Mouse (Mus musculus) liver, embryonic 12.5 days (tissue): ENCODE measurements around the gene 2210011C24Rik. TPM values are rescaled to one million over a fixed set of nuclear protein-coding genes. Genes with fewer than 3 reads are reported as not detected.
A peak's percentile ranks its signal among the peaks of the same experiment; 100 is the strongest.

Experiments
- ATAC-seq: fragments of 200-750 bp; cut with Nextera tagmentation; 2 replicates; pipeline ENCODE4 v1.8.0; 2017; ENCODE audit warnings: moderate number of reproducible peaks, mild to moderate bottlenecking, moderate library complexity
- H3K27ac ChIP-seq: fragments of 300-500 bp; sonication (generic); 2 replicates; pipeline ENCODE4 v1.5.1; 2016; ENCODE audit warnings: mild to moderate bottlenecking
- H3K27me3 ChIP-seq: fragments of 300-500 bp; sonication (generic); replicated peaks from 2 replicates; pipeline ENCODE4 v1.6.1; 2016; ENCODE audit warnings: mild to moderate bottlenecking, moderate library complexity
- H3K36me3 ChIP-seq: fragments of 300-500 bp; sonication (generic); 2 replicates; pipeline ENCODE4 v1.6.1; 2016; ENCODE audit warnings: mild to moderate bottlenecking, moderate library complexity
- H3K4me1 ChIP-seq: fragments of 300-500 bp; sonication (generic); 2 replicates; pipeline ENCODE4 v1.6.1; 2016
- H3K4me2 ChIP-seq: fragments of 300-500 bp; sonication (generic); 2 replicates; pipeline ENCODE4 v1.6.1; 2016; ENCODE audit warnings: mild to moderate bottlenecking, moderate library complexity
- H3K4me3 ChIP-seq: fragments of 300-500 bp; sonication (generic); 2 replicates; pipeline ENCODE4 v1.5.1; 2016; ENCODE audit warnings: mild to moderate bottlenecking, moderate library complexity
- H3K9ac ChIP-seq: fragments of 300-500 bp; sonication (generic); 2 replicates; pipeline ENCODE4 v1.6.1; 2016; ENCODE audit warnings: mild to moderate bottlenecking, moderate library complexity
- H3K9me3 ChIP-seq: fragments of 300-500 bp; sonication (generic); replicated peaks from 2 replicates; pipeline ENCODE4 v1.6.1; 2016; ENCODE audit warnings: mild to moderate bottlenecking, moderate library complexity
- WGBS: fragments of 180-500 bp; shearing (Covaris S2); methylation state at CpG from one replicate; pipeline ENCODE4 v1.1.7; 2016; ENCODE audit not compliant: insufficient replicate concordance; 5-methylcytosine and 5-hydroxymethylcytosine counted together
- polyA plus RNA-seq: library from polyadenylated mRNA; unstranded; fragments of >200 nt; fragmentation: Nextera tagmentation; extraction: Ambion mirVana; gene quantifications from 2 replicates; pipeline ENCODE4 v1.2.1, GENCODE M21; 2016

The 2210011C24Rik gene
- polyA plus RNA-seq = not detected in 2 replicates

DNA sequence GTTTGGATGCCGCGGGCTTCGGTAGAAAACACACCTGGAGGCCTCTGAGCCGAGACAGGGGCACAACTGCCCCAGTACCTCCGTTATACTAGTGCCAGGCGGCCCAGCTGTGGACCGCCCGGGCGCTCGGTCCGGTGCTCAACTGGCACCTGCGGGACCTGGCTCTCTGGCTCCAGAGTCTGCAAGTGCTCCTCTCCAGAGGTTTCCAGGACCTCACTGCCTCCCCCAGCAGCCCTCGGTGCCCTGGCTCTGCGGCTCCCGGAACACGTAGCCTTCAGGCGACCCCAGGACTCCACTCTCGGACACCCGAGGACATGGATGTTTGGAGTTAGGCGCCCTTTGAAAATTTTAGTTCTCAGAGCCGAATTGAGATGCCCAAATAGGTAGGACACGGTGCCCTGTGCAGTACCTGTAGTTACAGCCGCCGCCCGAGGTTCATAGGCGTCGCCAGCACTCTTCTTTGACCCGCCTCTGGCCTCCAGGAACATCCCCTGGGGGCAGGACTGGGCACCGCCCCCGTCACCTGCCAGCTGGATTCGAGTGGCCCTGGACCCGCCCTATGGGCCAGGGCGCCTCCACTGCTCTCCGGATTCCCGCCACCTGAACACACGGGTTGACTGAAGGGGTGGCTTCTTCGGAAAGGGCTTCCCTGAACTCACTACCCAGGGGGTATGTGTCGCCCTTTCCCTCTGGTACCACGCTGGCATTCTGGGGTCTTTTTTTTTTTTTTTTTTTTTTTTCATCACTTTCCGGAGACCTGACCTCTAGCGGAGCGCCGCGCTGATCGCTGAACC, at the start of gene 2210011C24Rik:
TSS of gene 2210011C24Rik (minus strand) at position 467 of the 794 bp plus-strand sequence.
- Histone ChIP-seq H3K4me1 (peaks cover 21% of the 10 kb centered on the region), H3K9me3 (no peaks in the 10 kb centered on the region), H3K9ac (peak within 1 kb of the TSS; percentile 37), H3K4me3 (peak within 1 kb of the TSS; percentile 55), H3K36me3 (no peaks in the 10 kb centered on the region), H3K27ac (no peak within 1 kb of the TSS), H3K27me3 (peaks cover 68% of the 10 kb centered on the region), H3K4me2 (peak within 1 kb of the TSS; percentile 78)
- ATAC-seq = peak; percentile 37; the same call in 1 of the 2 replicates
- 2% methylated on average over 45 of the region's 45 CpGs for whole genome bisulfite sequencing

DNA sequence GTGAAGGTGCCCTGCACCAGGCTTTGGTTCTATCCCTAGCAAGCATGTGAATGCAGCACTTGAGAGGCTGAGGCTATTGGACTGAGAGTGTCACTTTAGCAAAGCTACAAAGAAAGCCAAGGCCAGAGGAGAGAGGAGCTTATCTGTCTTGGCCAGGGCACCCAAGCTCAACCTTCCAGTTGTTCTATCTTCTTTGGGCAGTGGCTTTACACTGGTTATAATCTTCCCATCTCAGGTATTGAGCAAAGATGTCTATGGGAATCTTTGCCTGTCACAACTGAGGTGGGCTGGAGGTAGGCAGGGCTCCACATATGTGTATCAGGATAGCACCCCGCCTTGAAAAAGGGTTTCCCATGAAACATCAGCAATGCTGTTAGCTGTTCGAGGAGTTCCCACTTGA, 48.3 kb upstream of the 2210011C24Rik start:
- WGBS = 40% methylated on average over 2 of the region's 2 CpGs
- ATAC-seq = peak; percentile 81
- H3K4me1 ChIP-seq = peaks cover 24% of the 10 kb centered on the region

GRCm38 (mm10) chr8:84059226-84059625, 47.3 kb upstream of the 2210011C24Rik start:
- H3K4me2 ChIP-seq = no peak overlapping the region
- no peaks in the 10 kb centered on the region for H3K9me3 ChIP-seq
- no peak overlapping the region for H3K4me3 ChIP-seq
- WGBS = 81% methylated on average over 2 of the region's 2 CpGs
- no peak for ATAC-seq
- H3K4me1 ChIP-seq = peaks cover 16% of the 10 kb centered on the region
- no peaks in the 10 kb centered on the region for H3K36me3 ChIP-seq
- no peak overlapping the region for H3K27ac ChIP-seq
- no peak overlapping the region for H3K9ac ChIP-seq
- peaks cover 9% of the 10 kb centered on the region; the same call in 1 of the 2 replicates for H3K27me3 ChIP-seq

More for the DNA sequence above, 48.3 kb upstream of the 2210011C24Rik start:
- H3K4me3 ChIP-seq = no peak overlapping the region
- no peaks in the 10 kb centered on the region for H3K9me3 ChIP-seq
- H3K4me2 ChIP-seq = no peak overlapping the region
- no peak overlapping the region for H3K27ac ChIP-seq
- no peaks in the 10 kb centered on the region for H3K36me3 ChIP-seq
- H3K9ac ChIP-seq = no peak overlapping the region
- peaks cover 9% of the 10 kb centered on the region; the same call in 1 of the 2 replicates for H3K27me3 ChIP-seq

DNA sequence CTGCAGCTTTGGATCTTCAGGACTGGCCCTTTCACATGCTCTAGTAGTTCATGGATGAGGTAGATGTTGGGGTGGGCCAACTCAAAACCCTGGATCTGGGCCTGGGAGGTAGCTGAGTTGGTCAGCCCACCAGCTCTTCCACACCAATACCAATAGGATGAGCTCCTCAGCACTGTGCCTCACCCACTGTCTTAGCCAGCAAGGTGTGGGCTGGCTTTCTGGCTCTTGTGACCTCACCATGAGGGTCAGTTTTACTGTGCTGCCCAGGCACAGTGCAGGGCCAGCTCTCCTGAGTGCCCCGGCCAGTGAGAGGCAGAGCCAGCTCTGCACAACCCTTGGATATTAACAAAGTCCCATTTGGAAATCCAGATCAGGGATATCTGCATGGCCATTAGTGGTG, 45.9 kb upstream of the 2210011C24Rik start:
- 66% methylated on average over 1 of the region's 1 CpGs for WGBS
- no peak overlapping the region for H3K9ac ChIP-seq
- H3K9me3 ChIP-seq = no peaks in the 10 kb centered on the region
- peaks cover 8% of the 10 kb centered on the region for H3K4me1 ChIP-seq
- H3K4me2 ChIP-seq = no peak overlapping the region
- peaks cover 9% of the 10 kb centered on the region; the same call in 1 of the 2 replicates for H3K27me3 ChIP-seq
- no peak overlapping the region for H3K4me3 ChIP-seq
- H3K27ac ChIP-seq = no peak overlapping the region
- ATAC-seq = no peak
- no peaks in the 10 kb centered on the region for H3K36me3 ChIP-seq

DNA sequence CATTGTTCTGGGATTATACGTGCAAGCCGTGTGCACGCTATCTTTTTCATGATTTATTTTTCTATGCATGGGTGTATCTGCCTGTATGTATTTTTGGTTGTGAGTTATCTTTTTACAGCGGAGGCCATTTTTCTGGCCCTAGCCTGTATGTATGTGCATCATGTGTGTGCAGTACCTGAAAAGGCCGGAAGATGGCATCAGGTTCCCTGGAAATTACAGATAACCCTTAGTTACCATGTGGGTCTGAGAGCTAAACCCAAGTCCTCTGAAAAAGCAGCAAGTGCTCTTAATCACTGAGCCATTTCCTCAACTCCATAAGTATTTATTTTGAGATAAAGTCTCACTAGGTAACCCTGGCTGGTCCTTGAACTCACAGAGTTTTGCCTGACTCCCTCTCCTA, 41.3 kb upstream of the 2210011C24Rik start:
- Histone ChIP-seq H3K9ac (no peak overlapping the region), H3K4me3 (no peak overlapping the region), H3K4me1 (no peaks in the 10 kb centered on the region; the same call in 1 of the 2 replicates), H3K4me2 (no peak overlapping the region), H3K9me3 (no peaks in the 10 kb centered on the region), H3K27me3 (peaks cover 33% of the 10 kb centered on the region), H3K27ac (no peak overlapping the region), H3K36me3 (no peaks in the 10 kb centered on the region)
- no peak for ATAC-seq
- WGBS = 75% methylated on average over 5 of the region's 5 CpGs

DNA sequence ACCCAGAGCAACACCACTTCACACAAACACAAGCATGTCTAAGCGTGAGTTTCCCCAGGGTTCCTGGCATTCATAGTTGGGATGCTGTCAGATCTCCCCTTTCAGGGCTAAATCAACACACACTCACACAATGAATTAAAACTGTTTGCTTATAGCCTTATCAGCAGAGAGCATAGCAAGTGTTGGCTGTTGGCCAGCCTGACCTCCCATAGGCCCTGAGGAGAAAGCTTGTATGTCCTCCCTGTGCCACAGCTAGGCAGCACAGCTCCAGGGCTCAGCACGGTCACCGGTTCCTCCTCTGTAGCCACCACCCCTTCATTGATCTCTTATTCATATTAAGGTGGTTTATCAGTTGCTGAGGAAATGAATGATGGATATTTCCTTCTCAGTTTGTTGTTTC, 40.8 kb upstream of the 2210011C24Rik start:
- H3K4me3 ChIP-seq = no peak overlapping the region
- H3K36me3 ChIP-seq = no peaks in the 10 kb centered on the region
- ATAC-seq = 0 out of 2 replicates have a peak, but pooled peaks have one; percentile 35
- peaks cover 34% of the 10 kb centered on the region for H3K27me3 ChIP-seq
- H3K4me1 ChIP-seq = no peaks in the 10 kb centered on the region; the same call in 1 of the 2 replicates
- H3K27ac ChIP-seq = no peak overlapping the region
- no peak overlapping the region for H3K4me2 ChIP-seq
- no peaks in the 10 kb centered on the region for H3K9me3 ChIP-seq
- 60% methylated on average over 3 of the region's 3 CpGs for WGBS
- H3K9ac ChIP-seq = no peak overlapping the region

GRCm38 (mm10) chr8:84048171-84048570, 36.2 kb upstream of the 2210011C24Rik start:
- Histone ChIP-seq H3K4me2 (no peak overlapping the region), H3K4me1 (peaks cover 7% of the 10 kb centered on the region; the same call in 1 of the 2 replicates), H3K9me3 (no peaks in the 10 kb centered on the region), H3K27me3 (peaks cover 69% of the 10 kb centered on the region), H3K27ac (no peak overlapping the region), H3K36me3 (no peaks in the 10 kb centered on the region), H3K4me3 (no peak overlapping the region), H3K9ac (no peak overlapping the region)
- WGBS = 61% methylated on average over 5 of the region's 5 CpGs
- no peak for ATAC-seq

GRCm38 (mm10) chr8:84046505-84046904, 34.5 kb upstream of the 2210011C24Rik start:
- ATAC-seq = no peak
- Histone ChIP-seq H3K9me3 (no peaks in the 10 kb centered on the region), H3K27me3 (peaks cover 82% of the 10 kb centered on the region), H3K36me3 (no peaks in the 10 kb centered on the region), H3K4me3 (no peak overlapping the region), H3K9ac (no peak overlapping the region), H3K4me1 (peaks cover 16% of the 10 kb centered on the region), H3K27ac (no peak overlapping the region), H3K4me2 (no peak overlapping the region)
- WGBS = 57% methylated on average over 3 of the region's 3 CpGs

DNA sequence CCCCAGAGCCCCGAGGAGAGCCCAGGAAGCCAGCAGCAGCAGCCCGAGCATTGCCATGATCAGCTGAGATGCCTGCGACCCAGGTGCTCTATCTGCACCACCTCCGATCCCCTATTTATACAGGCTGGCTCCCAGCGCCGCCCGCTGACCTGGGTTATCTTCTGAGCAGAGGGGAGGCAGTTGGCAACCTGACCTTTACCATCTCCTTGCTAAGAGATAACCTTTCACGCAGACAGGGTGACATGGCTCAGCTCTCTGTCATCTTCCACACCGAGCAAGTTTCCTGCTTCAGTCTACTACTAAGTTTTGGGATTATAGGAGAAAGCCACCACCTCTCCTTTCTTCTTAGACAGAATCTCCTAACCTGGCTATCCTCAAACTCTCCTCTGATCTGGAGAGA, 32.9 kb upstream of the 2210011C24Rik start, which contains the start of gene Rln3:
TSS of gene Rln3 (minus strand) at position 101 of the 400 bp plus-strand sequence.
- peaks cover 86% of the 10 kb centered on the region for H3K27me3 ChIP-seq
- peaks cover 16% of the 10 kb centered on the region for H3K4me1 ChIP-seq
- no peaks in the 10 kb centered on the region for H3K9me3 ChIP-seq
- 9% methylated on average over 9 of the region's 9 CpGs for WGBS
- no peak within 1 kb of the TSS for H3K9ac ChIP-seq
- no peak within 1 kb of the TSS for H3K4me3 ChIP-seq
- no peaks in the 10 kb centered on the region for H3K36me3 ChIP-seq
- peak within 1 kb of the TSS; percentile 28 for H3K4me2 ChIP-seq
- no peak for ATAC-seq
- no peak within 1 kb of the TSS for H3K27ac ChIP-seq

- Histone ChIP-seq H3K9me3 (no peaks in the 10 kb centered on the region), H3K36me3 (no peaks in the 10 kb centered on the region), H3K4me1 (peaks cover 16% of the 10 kb centered on the region), H3K9ac (no peak overlapping the region), H3K27me3 (peaks cover 93% of the 10 kb centered on the region), H3K4me2 (no peak overlapping the region; the same call in 1 of the 2 replicates), H3K4me3 (no peak overlapping the region), H3K27ac (no peak overlapping the region)
- WGBS = 7% methylated on average over 7 of the region's 7 CpGs
- no peak for ATAC-seq
These were observed 32.1 kb upstream of the 2210011C24Rik start for GRCm38 (mm10) chr8:84044103-84044502.

GRCm38 (mm10) chr8:84042948-84043342, 31.0 kb upstream of the 2210011C24Rik start:
- Histone ChIP-seq H3K36me3 (no peaks in the 10 kb centered on the region), H3K27me3 (peaks cover 92% of the 10 kb centered on the region), H3K4me1 (peaks cover 16% of the 10 kb centered on the region), H3K9ac (no peak overlapping the region), H3K4me3 (peak overlapping the region; percentile 42), H3K9me3 (no peaks in the 10 kb centered on the region), H3K4me2 (peak overlapping the region; percentile 63), H3K27ac (no peak overlapping the region)
- WGBS = 29% methylated on average over 12 of the region's 12 CpGs
- ATAC-seq = no peak
